Mouse (Mus musculus): ENCODE results near the gene Gm44790.
A peak's percentile ranks its signal among the peaks of the same experiment; 100 is the strongest.
"Not testable (repeated sequence)": the region's sequence is repeated elsewhere in the genome, so short reads cannot be mapped to it uniquely, and the experiment has no call there.

Gene Gm44790

DNA sequence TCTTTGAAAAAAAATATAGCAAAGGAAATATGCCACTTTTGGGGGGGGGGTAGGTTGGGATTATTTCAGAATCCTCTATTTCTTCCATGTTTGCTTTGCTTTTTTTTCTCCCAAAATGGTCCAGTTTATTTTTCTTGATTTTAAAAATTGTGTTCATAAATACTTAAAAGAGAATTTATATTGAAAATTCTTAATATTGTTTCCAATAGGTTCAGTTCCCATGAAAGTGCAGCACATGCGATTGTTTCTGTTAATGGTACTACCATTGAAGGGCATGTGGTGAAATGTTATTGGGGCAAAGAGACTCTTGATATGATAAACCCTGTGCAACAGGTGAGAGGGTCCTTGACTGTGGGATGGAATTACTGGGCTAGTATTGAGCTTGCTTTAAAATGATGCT lies at the start of gene Gm44790:
TSS of gene Gm44790 (plus strand) at position 301 of the 400 bp plus-strand sequence.
- DNase-seq = no peak

DNA sequence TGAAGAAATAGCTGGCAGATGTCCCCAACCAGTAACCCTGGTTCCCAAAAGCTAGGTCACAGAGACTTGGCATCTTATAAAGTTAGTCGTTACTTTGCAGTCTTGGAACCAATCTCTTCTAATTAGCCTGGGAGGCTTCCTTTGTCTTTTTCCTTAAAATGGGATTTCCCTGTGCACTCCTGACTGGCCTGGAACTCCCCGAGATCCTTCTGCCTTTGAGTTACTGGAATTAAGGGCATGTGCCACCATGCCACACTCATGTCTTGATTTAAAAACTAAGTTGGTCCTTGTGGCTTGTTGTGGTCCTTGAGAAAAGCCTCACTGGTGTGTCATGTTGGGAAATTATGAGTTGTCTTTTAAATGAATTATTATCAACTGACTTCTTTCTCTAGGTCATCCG lies 48.1 kb upstream of the Gm44790 start:
- no peak for DNase-seq

DNA sequence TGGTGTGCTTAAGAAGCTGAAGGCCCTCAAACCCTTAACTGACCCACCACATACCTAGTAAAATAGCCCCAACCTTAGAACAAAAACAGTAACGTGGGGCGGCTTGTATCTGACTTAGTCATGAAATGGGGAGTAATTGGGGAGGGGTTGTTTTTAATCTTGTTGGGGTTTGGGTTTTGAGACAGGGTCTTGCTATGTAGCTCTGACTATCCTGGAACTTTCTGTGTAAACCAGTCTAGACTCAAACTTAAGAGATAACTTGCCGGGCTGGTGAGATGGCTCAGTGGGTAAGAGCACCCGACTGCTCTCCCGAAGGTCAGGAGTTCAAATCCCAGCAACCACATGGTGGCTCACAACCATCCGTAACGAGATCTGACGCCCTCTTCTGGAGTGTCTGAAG lies 46.3 kb upstream of the Gm44790 start:
- not testable (repeated sequence) for DNase-seq

- DNase-seq = no peak
Observed at GRCm38 (mm10) chr6:86382551-86382950, 43.9 kb upstream of the Gm44790 start.

DNA sequence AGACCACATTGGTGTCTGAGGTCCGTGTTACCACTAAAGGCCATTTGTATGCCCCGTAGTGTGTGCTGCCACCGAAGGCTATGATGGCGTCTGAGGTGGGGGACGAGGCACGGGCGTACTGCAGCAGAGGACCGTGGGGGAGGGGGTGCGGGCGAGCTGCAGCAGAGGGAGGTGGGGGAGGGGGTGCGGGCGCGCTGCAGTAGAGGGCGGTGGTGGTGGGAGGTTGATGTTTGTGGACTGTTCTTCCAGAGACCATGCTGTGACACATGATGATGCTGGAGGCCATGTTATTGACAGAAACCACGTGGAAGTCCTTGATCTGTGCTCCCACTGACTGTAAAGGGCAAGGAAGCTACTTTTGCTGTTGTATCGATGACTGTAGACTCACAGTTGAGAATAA lies 43.1 kb upstream of the Gm44790 start:
- DNase-seq = no peak

DNA sequence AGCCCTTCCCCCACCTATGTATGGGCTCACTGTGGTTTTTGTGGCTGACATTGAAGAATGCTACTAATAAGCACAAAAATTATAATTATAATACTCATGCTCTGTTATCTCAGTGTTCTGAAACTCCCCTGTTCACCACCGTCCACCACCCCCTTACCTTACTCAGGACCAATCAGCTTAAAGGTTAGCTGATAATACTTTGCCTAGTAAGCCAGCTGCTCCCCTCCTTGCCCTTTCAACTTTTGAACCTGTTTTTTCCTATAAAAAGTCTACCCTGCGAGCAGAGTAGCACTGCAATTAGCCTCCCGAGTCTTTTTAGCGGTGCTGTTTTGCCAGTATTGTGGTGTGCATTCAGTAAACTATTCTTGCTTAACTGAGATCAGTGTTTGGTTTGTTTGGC lies 41.8 kb upstream of the Gm44790 start:
- no peak for DNase-seq

GRCm38 (mm10) chr6:86385362-86386104 lies 40.9 kb upstream of the Gm44790 start:
- DNase-seq = no peak

DNA sequence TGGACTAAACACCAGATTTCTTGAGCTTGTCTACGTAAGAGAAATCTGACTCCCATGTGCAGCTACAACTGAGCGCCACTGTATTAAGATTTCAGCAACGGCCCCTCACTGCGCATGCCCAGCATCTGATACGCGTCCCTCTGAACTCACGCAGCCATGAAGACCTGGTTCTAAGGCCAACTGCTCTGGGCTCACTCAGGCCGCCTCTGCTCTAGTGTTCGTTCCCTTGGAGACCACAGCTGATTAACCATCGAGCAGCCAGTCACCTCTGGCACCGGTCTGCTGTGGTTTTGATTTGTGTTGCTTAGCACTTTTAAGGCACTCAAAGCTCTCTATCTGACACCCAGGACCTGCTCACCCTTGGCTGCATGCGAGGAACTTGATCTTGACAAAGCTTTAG lies 39.1 kb upstream of the Gm44790 start:
- peak; percentile 71 to 81 for DNase-seq

- DNase-seq = peak in 1 of 2 experiments; percentile 40
Observed at GRCm38 (mm10) chr6:86388461-86388860, 38.0 kb upstream of the Gm44790 start.

- DNase-seq = no peak
Observed at GRCm38 (mm10) chr6:86391326-86391725, 35.1 kb upstream of the Gm44790 start.

GRCm38 (mm10) chr6:86393187-86393586 lies 33.3 kb upstream of the Gm44790 start:
- DNase-seq = no peak

- DNase-seq = no peak
Observed at GRCm38 (mm10) chr6:86394078-86394720, 32.3 kb upstream of the Gm44790 start.

GRCm38 (mm10) chr6:86395021-86395420 lies 31.4 kb upstream of the Gm44790 start:
- DNase-seq = no peak

DNA sequence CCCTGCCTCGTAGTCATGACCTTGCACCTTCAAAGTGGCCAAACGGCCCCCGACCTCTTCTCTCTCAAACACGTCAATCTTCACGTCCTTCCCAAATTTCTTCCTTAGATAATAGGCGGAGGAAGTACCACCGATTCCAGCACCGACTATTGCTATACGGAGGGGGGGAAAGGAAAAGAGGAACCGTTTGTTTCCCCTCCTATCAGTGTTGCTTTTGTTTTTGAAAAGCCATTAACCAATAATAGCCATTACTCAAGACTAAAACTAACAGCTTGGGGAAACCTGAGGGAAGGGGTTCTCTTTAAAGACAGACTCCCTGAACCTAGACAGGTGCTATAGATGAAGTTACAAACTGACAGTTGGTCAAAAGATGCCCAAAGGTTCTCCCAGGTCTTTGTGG lies 30.5 kb upstream of the Gm44790 start:
- no peak for DNase-seq

GRCm38 (mm10) chr6:86396581-86397256 lies 29.7 kb upstream of the Gm44790 start, which contains the start of gene Pcyox1:
Pcyox1 (minus strand) TSS chr6:86397154.
- DNase-seq = peak; percentile 86 to 89

DNA sequence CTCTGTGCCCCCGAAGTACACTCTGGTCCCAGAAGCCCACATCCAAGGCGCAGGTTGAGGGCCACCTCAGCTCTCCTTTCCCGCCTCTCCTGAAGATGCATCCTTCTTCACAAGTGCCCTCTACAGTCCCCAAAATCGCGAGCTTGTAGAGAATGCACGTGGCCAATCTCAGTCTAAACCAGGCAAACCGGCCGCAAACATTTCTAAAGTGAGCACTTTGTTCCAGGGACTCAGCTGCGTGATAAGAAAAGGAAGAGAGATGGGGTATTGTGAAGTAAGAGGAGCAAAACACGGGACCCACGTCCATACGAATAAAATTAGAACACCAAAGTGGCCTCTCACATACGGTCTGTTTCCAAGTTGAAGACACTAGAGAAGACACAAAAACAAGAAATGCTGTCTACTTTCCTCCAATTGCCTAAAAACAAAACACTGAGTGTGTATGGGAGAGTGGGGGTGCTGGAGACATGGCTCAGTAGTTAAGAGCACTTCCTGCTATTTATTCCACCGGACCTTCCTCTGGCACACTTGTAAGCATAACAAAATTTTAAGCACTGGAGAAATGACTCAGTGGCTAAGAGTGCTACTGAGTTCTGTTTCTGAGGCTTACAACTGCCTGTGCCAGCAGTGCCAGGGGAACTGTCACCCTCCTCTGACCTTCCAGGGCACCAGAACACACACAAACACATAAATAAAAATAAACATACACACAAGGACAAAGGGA lies 29.0 kb upstream of the Gm44790 start:
- no peak for DNase-seq

- no peak for DNase-seq
Observed at GRCm38 (mm10) chr6:86398986-86399385, 27.5 kb upstream of the Gm44790 start.

DNA sequence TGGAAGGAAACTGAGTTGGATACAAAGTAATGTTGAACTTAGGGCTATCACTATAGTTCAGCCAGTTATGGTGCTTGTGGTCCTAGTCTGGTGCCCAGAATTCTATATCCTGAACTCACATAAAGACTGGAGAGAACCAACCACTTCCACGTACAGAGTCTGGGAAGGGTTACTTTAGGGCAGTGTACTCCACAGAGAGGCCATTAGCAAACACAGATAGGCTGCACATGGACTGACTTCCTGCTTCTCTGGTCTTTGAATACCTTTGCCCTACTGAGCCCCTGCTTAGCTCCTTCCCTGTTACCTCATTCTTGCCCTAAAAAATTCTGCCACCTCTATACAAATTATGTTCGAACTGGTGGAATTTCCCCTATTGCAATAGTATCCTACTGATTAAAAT lies 26.5 kb upstream of the Gm44790 start:
- no peak for DNase-seq

- DNase-seq = peak; percentile 86 to 92
Observed at GRCm38 (mm10) chr6:86400972-86401371, 25.5 kb upstream of the Gm44790 start.

DNA sequence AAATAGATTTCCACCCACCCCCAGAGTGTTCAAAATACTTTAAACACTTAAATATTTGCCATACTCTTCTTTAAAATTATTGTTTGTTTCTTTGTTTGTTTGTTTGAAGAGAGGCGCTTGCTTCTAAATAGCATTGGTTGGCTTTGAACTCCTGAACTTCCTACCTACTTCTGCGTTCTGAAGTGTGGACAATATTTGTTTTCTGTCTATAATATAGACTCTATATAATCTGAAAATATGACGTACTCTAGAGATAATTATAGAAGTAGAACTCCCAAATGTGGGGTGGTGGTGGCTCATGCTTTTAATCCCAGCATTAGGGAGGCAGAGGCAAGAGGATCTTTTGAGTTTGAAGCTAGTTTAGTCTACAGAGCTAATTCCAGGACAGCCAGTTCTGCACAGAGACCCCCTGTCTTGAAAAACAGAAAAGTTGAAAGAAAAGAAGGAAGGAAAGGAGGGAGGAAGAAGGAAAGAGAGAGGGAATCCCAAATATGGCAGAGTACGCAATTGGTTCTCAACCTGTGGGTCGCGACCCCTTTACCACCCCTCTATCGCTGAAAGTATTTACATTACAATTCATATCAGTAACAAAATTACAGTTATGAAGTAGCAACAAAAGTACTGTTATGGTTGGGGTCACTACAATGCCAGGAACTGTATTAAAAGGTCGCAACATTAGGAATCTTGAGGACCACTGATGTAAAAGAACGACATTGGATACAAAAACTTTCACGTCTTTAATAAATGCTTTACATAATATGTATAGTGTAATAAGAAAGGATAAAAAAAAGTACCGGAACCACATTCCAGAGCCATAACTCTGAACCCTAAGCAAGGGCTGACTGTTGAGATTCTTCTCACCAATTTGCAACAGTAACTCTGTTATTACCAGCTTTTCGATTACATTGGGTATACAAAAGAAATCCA lies 23.5 kb upstream of the Gm44790 start:
- no peak for DNase-seq

GRCm38 (mm10) chr6:86403728-86404099 lies 22.7 kb upstream of the Gm44790 start:
- peak in 1 of 2 experiments; percentile 94 for DNase-seq
